Comparison of ENCODE assay signal across 9 mouse cellular contexts in genomic region chr2:28681718-28682117, GRCm38 (mm10). TPM values are rescaled to one million over a fixed set of nuclear protein-coding genes. Genes with fewer than 3 reads are reported as not detected.
A peak's percentile ranks its signal among the peaks of the same experiment; 100 is the strongest.
DNase-seq lines count a peak whose midpoint lies in the region; ATAC-seq and TF ChIP-seq lines count a peak whose summit lies in the region.
"Had no signal": no experiment of that assay in that cellular context is flagged by ENCODE, and none has a peak within 500 bp of the region (broad histone marks: within the 10 kb centered on the region; RNA-seq: fewer than 3 reads in every experiment).

No protein-coding gene starts in this region.

- WGBS in forebrain, postnatal 0 days: 62% methylated on average over 4 of the region's 4 CpGs
- WGBS in forebrain, embryonic 15.5 days: 63% methylated on average over 4 of the region's 4 CpGs
- 92% methylated on average over 4 of the region's 4 CpGs for WGBS in hindbrain, embryonic 10.5 days

- no peak overlapping the region for H3K4me3 ChIP-seq in forebrain, postnatal 0 days (ENCODE audit: low read depth, low read length)
- H3K4me3 ChIP-seq in forebrain, embryonic 15.5 days: no peak overlapping the region
- no peak overlapping the region for H3K4me3 ChIP-seq in hindbrain, embryonic 10.5 days

- no peak overlapping the region for H3K9ac ChIP-seq in forebrain, postnatal 0 days
- no peak overlapping the region for H3K9ac ChIP-seq in forebrain, embryonic 15.5 days (replicated peaks)

- no peak overlapping the region for H3K4me2 ChIP-seq in forebrain, postnatal 0 days (ENCODE audit: low read depth)
- no peak overlapping the region for H3K4me2 ChIP-seq in forebrain, embryonic 15.5 days (replicated peaks)

- no peak for ATAC-seq in forebrain, postnatal 0 days
- no peak for ATAC-seq in forebrain, embryonic 15.5 days (replicated peaks)

- DNase-seq in forebrain, postnatal 0 days: peak; percentile 14
- peak; percentile 28 for DNase-seq in urinary bladder, postnatal 14 days (ENCODE audit: low spot score)
- no peak for DNase-seq in urinary bladder, adult 2 months (ENCODE audit: low spot score)
- DNase-seq in kidney, adult 9 months: peak; percentile 64
- DNase-seq in testis, postnatal 10 days (ENCODE audit: low spot score): no peak
- no peak for DNase-seq in hindbrain, embryonic 10.5 days (ENCODE audit: low spot score)
- DNase-seq in spleen, postnatal 14 days (ENCODE audit: low spot score in 2 of 2): no peak

- H3K36me3 ChIP-seq in forebrain, postnatal 0 days (ENCODE audit: insufficient read depth): peaks cover 97% of the 10 kb centered on the region
- H3K36me3 ChIP-seq in forebrain, embryonic 15.5 days: peaks cover 85% of the 10 kb centered on the region
- H3K36me3 ChIP-seq in hindbrain, embryonic 10.5 days: peaks cover 99% of the 10 kb centered on the region

- no peaks in the 10 kb centered on the region for H3K27me3 ChIP-seq in forebrain, postnatal 0 days (ENCODE audit: insufficient read depth, low read length)
- H3K27me3 ChIP-seq in forebrain, embryonic 15.5 days: no peaks in the 10 kb centered on the region
- H3K27me3 ChIP-seq in hindbrain, embryonic 10.5 days (ENCODE audit: insufficient read depth, poor library complexity, severe bottlenecking): no peaks in the 10 kb centered on the region
- H3K27me3 ChIP-seq: CH12.LX had no signal

- no peak for TF ChIP-seq CTCF in forebrain, postnatal 0 days (IDR thresholded peaks at IDR 0.05; ENCODE audit: low read depth)

- no peaks in the 10 kb centered on the region for H3K4me1 ChIP-seq in forebrain, postnatal 0 days (ENCODE audit: insufficient read depth)
- 0 out of 2 replicates have a peak, but pooled peaks cover 3% of the 10 kb centered on the region for H3K4me1 ChIP-seq in forebrain, embryonic 15.5 days
- H3K4me1 ChIP-seq in hindbrain, embryonic 10.5 days (replicated peaks): no peaks in the 10 kb centered on the region

- H3K9me3 ChIP-seq in forebrain, postnatal 0 days (ENCODE audit: low read length): no peaks in the 10 kb centered on the region
- no peaks in the 10 kb centered on the region for H3K9me3 ChIP-seq in forebrain, embryonic 15.5 days
- H3K9me3 ChIP-seq in hindbrain, embryonic 10.5 days: no peaks in the 10 kb centered on the region

- H3K27ac ChIP-seq in forebrain, postnatal 0 days (ENCODE audit: low read depth, low read length): no peak overlapping the region
- no peak overlapping the region for H3K27ac ChIP-seq in forebrain, embryonic 15.5 days (replicated peaks)
- no peak overlapping the region for H3K27ac ChIP-seq in hindbrain, embryonic 10.5 days

RNA-seq across cellular contexts. Expression of gene Spaca9, which starts 17.8 kb away (rescaled TPM):
- not detected in 2 replicates for total RNA-seq in forebrain, postnatal 0 days (2014; rRNA removed)
- 3.1 and 3.6 TPM in 2 replicates for polyA plus RNA-seq in forebrain, postnatal 0 days (2015; fragmentation: Nextera tagmentation; extraction: Ambion mirVana)
- polyA plus RNA-seq in forebrain, embryonic 15.5 days (2015; fragmentation: Nextera tagmentation; extraction: Ambion mirVana): 1.5 and 1.8 TPM in 2 replicates
- polyA plus RNA-seq in urinary bladder, adult 2 months (2012; rRNA removed): 1.4 and 1.8 TPM in 2 replicates
- 4.4 TPM in 2 replicates for polyA plus RNA-seq in hindbrain, embryonic 10.5 days (2016; fragmentation: Nextera tagmentation; extraction: Ambion mirVana)

RNA-seq across cellular contexts. Expression of gene Ak8, which starts 18.2 kb away (rescaled TPM):
- total RNA-seq in forebrain, postnatal 0 days (2014; rRNA removed): 1.1 and 1.7 TPM in 2 replicates
- polyA plus RNA-seq in forebrain, postnatal 0 days (2015; fragmentation: Nextera tagmentation; extraction: Ambion mirVana): 3.4 and 5.2 TPM in 2 replicates
- 0.92 and 1.7 TPM in 2 replicates for polyA plus RNA-seq in forebrain, embryonic 15.5 days (2015; fragmentation: Nextera tagmentation; extraction: Ambion mirVana)
- 0.77 and 0.92 TPM in 2 replicates for polyA plus RNA-seq in urinary bladder, adult 2 months (2012; rRNA removed)
- polyA plus RNA-seq in hindbrain, embryonic 10.5 days (2016; fragmentation: Nextera tagmentation; extraction: Ambion mirVana): 0.73 and 1.7 TPM in 2 replicates

RNA-seq across cellular contexts. Expression of gene Tsc1, which starts 40.7 kb away (rescaled TPM):
- 35.4 and 43.4 TPM in 2 replicates for total RNA-seq in forebrain, postnatal 0 days (2014; rRNA removed)
- polyA plus RNA-seq in forebrain, postnatal 0 days (2015; fragmentation: Nextera tagmentation; extraction: Ambion mirVana): 7.7 and 16.8 TPM in 2 replicates
- polyA plus RNA-seq in forebrain, embryonic 15.5 days (2015; fragmentation: Nextera tagmentation; extraction: Ambion mirVana): 35.8 and 38.4 TPM in 2 replicates
- 11.3 and 13.6 TPM in 2 replicates for polyA plus RNA-seq in urinary bladder, adult 2 months (2012; rRNA removed)
- 21.8 and 23.8 TPM in 2 replicates for polyA plus RNA-seq in hindbrain, embryonic 10.5 days (2016; fragmentation: Nextera tagmentation; extraction: Ambion mirVana)

RNA-seq across cellular contexts. Expression of gene Gfi1b, which starts 59.9 kb away (rescaled TPM):
- total RNA-seq in forebrain, postnatal 0 days (2014; rRNA removed): not detected in 2 replicates
- not detected in 2 replicates for polyA plus RNA-seq in forebrain, postnatal 0 days (2015; fragmentation: Nextera tagmentation; extraction: Ambion mirVana)
- polyA plus RNA-seq in forebrain, embryonic 15.5 days (2015; fragmentation: Nextera tagmentation; extraction: Ambion mirVana): not detected in 2 replicates
- 0.10 and 0.16 TPM in 2 replicates for polyA plus RNA-seq in urinary bladder, adult 2 months (2012; rRNA removed)
- 3.4 and 4.7 TPM in 2 replicates for polyA plus RNA-seq in hindbrain, embryonic 10.5 days (2016; fragmentation: Nextera tagmentation; extraction: Ambion mirVana)

Comparison
In these comparisons a context has a peak if more than half of its experiments do, and no peak if none do; other contexts are left out.
1. DNase-seq: peak in forebrain, postnatal 0 days (single experiment), urinary bladder, postnatal 14 days (single experiment) and kidney, adult 9 months (single experiment); none in urinary bladder, adult 2 months (single experiment), testis, postnatal 10 days (single experiment), hindbrain, embryonic 10.5 days (single experiment) and spleen, postnatal 14 days (0 of 2).